Mouse (Mus musculus) embryonic facial prominence, embryonic 14.5 days (tissue): ENCODE measurements around the gene Hsd17b7. TPM values are rescaled to one million over a fixed set of nuclear protein-coding genes. Genes with fewer than 3 reads are reported as not detected.
A peak's percentile ranks its signal among the peaks of the same experiment; 100 is the strongest.

Source experiments
- ATAC-seq: fragments of 200-750 bp; cut with Nextera tagmentation; 2 replicates; pipeline ENCODE4 v1.8.0; 2017; ENCODE audit warnings: low read depth, moderate number of reproducible peaks, moderate TSS enrichment
- DNase-seq: peaks from one replicate; pipeline ENCODE4 v3.0.0-alpha.2; 2015; ENCODE audit warnings: low spot score
- H3K27ac ChIP-seq: fragments of 300-500 bp; sonication (generic); replicated peaks from 2 replicates; pipeline ENCODE4 v1.5.1; 2014; ENCODE audit warnings: low read depth, mild to moderate bottlenecking, low read length, moderate library complexity
- H3K27me3 ChIP-seq: fragments of 300-500 bp; sonication (generic); replicated peaks from 2 replicates; pipeline ENCODE4 v1.6.1; 2014; ENCODE audit warnings: low read length; ENCODE audit not compliant: control insufficient read depth, insufficient read depth
- H3K36me3 ChIP-seq: fragments of 300-500 bp; sonication (generic); 2 replicates; pipeline ENCODE4 v1.6.1; 2014; ENCODE audit warnings: low read length, mixed read lengths; ENCODE audit not compliant: control insufficient read depth, insufficient read depth
- H3K4me1 ChIP-seq: fragments of 300-500 bp; sonication (generic); 2 replicates; pipeline ENCODE4 v1.6.1; 2014; ENCODE audit warnings: antibody characterized with exemption, low read length; ENCODE audit not compliant: control insufficient read depth, insufficient read depth
- H3K4me2 ChIP-seq: fragments of 300-500 bp; sonication (generic); 2 replicates; pipeline ENCODE4 v1.6.1; 2014; ENCODE audit warnings: low read depth, mild to moderate bottlenecking, low read length, moderate library complexity, mixed read lengths
- H3K4me3 ChIP-seq: fragments of 300-500 bp; sonication (generic); 2 replicates; pipeline ENCODE4 v1.5.1; 2014; ENCODE audit warnings: low read depth, mild to moderate bottlenecking, low read length
- H3K9ac ChIP-seq: fragments of 300-500 bp; sonication (generic); 2 replicates; pipeline ENCODE4 v1.6.1; 2014; ENCODE audit warnings: low read depth, mild to moderate bottlenecking, low read length, moderate library complexity, mixed read lengths
- H3K9me3 ChIP-seq: fragments of 300-500 bp; sonication (generic); 2 replicates; pipeline ENCODE4 v1.6.1; 2016; ENCODE audit warnings: low read length; ENCODE audit not compliant: control insufficient read depth
- WGBS: fragments of 180-500 bp; shearing (Covaris S2); extraction: QIAGEN DNeasy Blood & Tissue Kit; methylation state at CpG from one replicate; pipeline ENCODE4 v1.1.7; 2014; 5-methylcytosine and 5-hydroxymethylcytosine counted together
- polyA plus RNA-seq: library from polyadenylated mRNA; unstranded; fragments of >200 nt; fragmentation: Nextera tagmentation; extraction: Ambion mirVana; gene quantifications from 2 replicates; pipeline ENCODE4 v1.2.1, GENCODE M21; 2014

The Hsd17b7 gene
- polyA plus RNA-seq, 1 experiment from 2014 or later: 13.9 TPM

DNA sequence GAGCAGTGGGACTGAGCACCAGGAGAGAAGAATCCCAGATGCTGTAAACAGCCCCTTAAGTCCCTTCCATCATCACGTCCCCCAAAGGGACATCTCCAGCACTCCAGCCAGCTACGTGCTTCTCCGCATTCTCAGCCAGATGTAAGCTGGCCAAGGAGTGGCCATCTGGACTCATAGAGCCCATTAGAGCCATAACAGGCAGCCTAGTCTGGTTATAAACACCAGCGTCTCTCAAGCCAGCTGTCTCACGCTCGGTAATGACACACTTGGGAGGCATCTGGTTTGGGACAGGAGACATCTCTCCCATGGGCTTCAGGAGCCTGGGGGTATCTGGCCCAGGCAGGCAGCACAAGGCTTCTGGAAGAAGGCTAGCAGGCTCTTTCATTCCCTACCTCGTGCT lies 52.4 kb downstream of the Hsd17b7 start:
- Histone ChIP-seq H3K9ac (no peak overlapping the region), H3K4me2 (no peak overlapping the region), H3K27me3 (no peaks in the 10 kb centered on the region), H3K27ac (no peak overlapping the region), H3K4me1 (no peaks in the 10 kb centered on the region), H3K4me3 (no peak overlapping the region), H3K9me3 (no peaks in the 10 kb centered on the region), H3K36me3 (no peaks in the 10 kb centered on the region)
- WGBS: 32% methylated on average over 7 of the region's 7 CpGs
- ATAC-seq (peak; percentile 81; the same call in 1 of the 2 replicates), DNase-seq (peak; percentile 75)

- ATAC-seq: no peak
- Histone ChIP-seq H3K9me3 (no peaks in the 10 kb centered on the region), H3K27ac (no peak overlapping the region), H3K27me3 (no peaks in the 10 kb centered on the region), H3K4me1 (0 out of 2 replicates have a peak, but pooled peaks cover 7% of the 10 kb centered on the region), H3K9ac (no peak overlapping the region), H3K4me3 (no peak overlapping the region), H3K4me2 (no peak overlapping the region), H3K36me3 (no peaks in the 10 kb centered on the region)
- 34% methylated on average over 6 of the region's 6 CpGs for whole genome bisulfite sequencing
- peak; percentile 68 for DNase-seq
Observed at GRCm38 (mm10) chr1:169911526-169911925, 57.5 kb downstream of the Hsd17b7 start.

DNA sequence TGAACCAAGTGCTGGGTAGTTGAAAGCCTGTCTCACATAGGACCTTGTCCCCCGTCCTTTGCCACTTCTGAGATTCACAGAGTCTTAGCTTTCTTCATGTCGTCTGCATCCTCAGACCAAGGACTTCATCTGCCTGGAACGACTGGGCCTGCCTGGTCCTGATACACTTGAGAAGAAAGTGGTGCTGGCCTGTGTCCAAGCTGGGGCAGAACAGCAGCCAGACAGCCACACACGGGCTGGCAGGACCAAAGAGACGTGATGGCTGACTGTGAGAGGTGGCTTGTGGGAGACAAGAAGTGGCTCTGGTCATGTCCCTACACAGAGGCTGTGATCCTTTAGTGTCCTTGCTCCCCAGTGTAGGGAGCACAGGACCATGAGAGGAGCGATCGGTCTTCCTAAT lies 58.3 kb downstream of the Hsd17b7 start:
- Histone ChIP-seq H3K9ac (no peak overlapping the region), H3K4me3 (no peak overlapping the region), H3K9me3 (no peaks in the 10 kb centered on the region), H3K36me3 (no peaks in the 10 kb centered on the region), H3K4me2 (no peak overlapping the region), H3K27ac (peak overlapping the region; percentile 3; the same call in 1 of the 2 replicates), H3K4me1 (0 out of 2 replicates have a peak, but pooled peaks cover 7% of the 10 kb centered on the region), H3K27me3 (no peaks in the 10 kb centered on the region)
- DNase-seq: no peak
- no peak for ATAC-seq
- 73% methylated on average over 7 of the region's 7 CpGs for WGBS

GRCm38 (mm10) chr1:169909659-169910058 lies 59.4 kb downstream of the Hsd17b7 start:
- no peak overlapping the region for H3K4me3 ChIP-seq

DNA sequence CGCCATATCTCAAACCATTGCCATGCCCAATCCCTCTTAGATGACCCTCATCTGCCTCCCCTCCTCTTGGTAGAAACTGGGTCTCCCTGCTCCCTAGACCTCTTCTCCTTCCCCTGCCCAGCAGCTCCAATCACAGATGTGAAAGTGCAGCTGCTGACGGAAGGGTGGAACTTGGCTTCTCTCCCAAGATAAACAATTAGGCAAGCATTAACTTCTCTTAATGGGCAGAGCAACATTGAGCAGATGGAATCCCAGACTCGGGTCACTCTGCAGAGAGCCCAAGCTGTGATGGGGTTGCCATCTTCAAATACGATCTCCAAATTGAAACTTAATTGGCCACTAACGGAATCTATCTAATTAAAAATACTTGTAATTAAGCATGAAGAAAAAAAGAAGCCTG lies 59.9 kb downstream of the Hsd17b7 start:
- H3K36me3 ChIP-seq: no peaks in the 10 kb centered on the region
- 0 out of 2 replicates have a peak, but pooled peaks cover 7% of the 10 kb centered on the region for H3K4me1 ChIP-seq
- H3K9ac ChIP-seq: no peak overlapping the region
- H3K27ac ChIP-seq: no peak overlapping the region
- H3K4me2 ChIP-seq: no peak overlapping the region
- no peak for DNase-seq
- H3K27me3 ChIP-seq: no peaks in the 10 kb centered on the region
- no peak for ATAC-seq
- H3K4me3 ChIP-seq: no peak overlapping the region
- WGBS: 75% methylated on average over 5 of the region's 5 CpGs
- no peaks in the 10 kb centered on the region for H3K9me3 ChIP-seq

More at GRCm38 (mm10) chr1:169909659-169910058, 59.4 kb downstream of the Hsd17b7 start:
- Histone ChIP-seq H3K4me2 (no peak overlapping the region), H3K9ac (no peak overlapping the region), H3K36me3 (no peaks in the 10 kb centered on the region), H3K27me3 (no peaks in the 10 kb centered on the region), H3K4me1 (0 out of 2 replicates have a peak, but pooled peaks cover 7% of the 10 kb centered on the region), H3K27ac (no peak overlapping the region), H3K9me3 (no peaks in the 10 kb centered on the region)
- 88% methylated on average over 6 of the region's 6 CpGs for WGBS
- ATAC-seq (no peak), DNase-seq (no peak)

DNA sequence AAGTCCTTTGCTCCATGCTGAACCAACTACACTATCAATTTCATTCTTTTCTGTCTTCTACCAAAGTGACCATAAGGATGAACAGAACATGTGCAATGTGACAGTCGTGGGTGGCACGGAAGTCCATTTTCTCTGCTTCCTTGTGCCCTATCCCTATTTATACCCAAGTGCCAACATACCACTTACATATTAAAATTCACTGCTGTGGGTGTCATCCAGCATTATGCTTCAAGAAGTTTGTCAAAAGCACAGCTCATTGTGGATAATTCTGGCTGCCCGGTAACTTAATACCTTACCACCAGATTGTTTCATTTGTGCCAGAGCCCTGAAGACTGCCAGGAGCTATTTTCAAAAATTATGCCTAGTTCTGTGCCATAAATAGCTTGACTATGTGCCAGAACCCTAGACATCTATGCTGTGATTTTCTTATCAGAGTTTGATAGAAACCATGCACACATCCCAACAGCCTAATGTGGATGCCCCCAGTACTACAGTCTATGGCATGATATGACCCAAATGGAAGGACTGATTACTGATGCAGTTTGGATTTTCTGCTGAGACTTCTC lies 68.2 kb downstream of the Hsd17b7 start:
- ATAC-seq: no peak
- DNase-seq: no peak
- H3K27me3 ChIP-seq: no peaks in the 10 kb centered on the region
- WGBS: 80% methylated on average over 3 of the region's 3 CpGs
- no peaks in the 10 kb centered on the region for H3K36me3 ChIP-seq
- H3K4me1 ChIP-seq: 0 out of 2 replicates have a peak, but pooled peaks cover 4% of the 10 kb centered on the region
- no peaks in the 10 kb centered on the region for H3K9me3 ChIP-seq
- no peak overlapping the region for H3K4me2 ChIP-seq
- H3K27ac ChIP-seq: no peak overlapping the region
- no peak overlapping the region for H3K9ac ChIP-seq
- no peak overlapping the region for H3K4me3 ChIP-seq

Other genes starting within 250 kb of the Hsd17b7 start
- 18.1 and 18.5 TPM in 2 replicates for gene Rgs4, start 221.6 kb downstream of the Hsd17b7 start, polyA plus RNA-seq
- gene Ccdc190, start 40.6 kb downstream of the Hsd17b7 start, polyA plus RNA-seq: 0.42 and 0.50 TPM in 2 replicates
- gene Ddr2, start 141.5 kb upstream of the Hsd17b7 start, polyA plus RNA-seq: 85.2 and 94.0 TPM in 2 replicates
- 72.9 and 75.4 TPM in 2 replicates for gene Uap1, start 205.7 kb upstream of the Hsd17b7 start, polyA plus RNA-seq
- 10.1 and 11.2 TPM in 2 replicates for gene Uhmk1, start 246.2 kb upstream of the Hsd17b7 start, polyA plus RNA-seq